Mouse (Mus musculus): ENCODE measurements at regions not wholly inside any gene's neighbourhood (a gene's known extent, or its start where the extent isn't known, plus 50 kb on each side); places are given as distances from the start of the nearest gene placed in this dataset.

- in situ Hi-C loops (cut with MboI, MseI) = loop anchor here (10.0 kb wide), 1 partner anchor 572 kb away; no protein-coding TSS in a partner anchor
Measured at GRCm38 (mm10) chr12:26903073-26903893, 434.3 kb downstream of the Cmpk2 start.

- in situ Hi-C loops (cut with MboI, MseI) = no loop called here
Measured at GRCm38 (mm10) chr12:26891190-26891589, 422.2 kb downstream of the Cmpk2 start.

GRCm38 (mm10) chr12:26886635-26887014 is 417.6 kb downstream of the Cmpk2 start:
- in situ Hi-C loops (cut with MboI, MseI) = no loop called here

GRCm38 (mm10) chr12:26885831-26886634 is 417.0 kb downstream of the Cmpk2 start:
- in situ Hi-C loops (cut with MboI, MseI) = no loop called here

- in situ Hi-C loops (cut with MboI, MseI) = no loop called here
Measured at GRCm38 (mm10) chr12:26885083-26885482, 416.1 kb downstream of the Cmpk2 start.

- in situ Hi-C loops (cut with MboI, MseI) = no loop called here
Measured at GRCm38 (mm10) chr12:26884156-26884555, 415.2 kb downstream of the Cmpk2 start.

- in situ Hi-C loops (cut with MboI, MseI) = no loop called here
Measured at GRCm38 (mm10) chr12:26877691-26878121, 408.7 kb downstream of the Cmpk2 start.

- in situ Hi-C loops (cut with MboI, MseI) = no loop called here
Measured at GRCm38 (mm10) chr12:26877284-26877683, 408.3 kb downstream of the Cmpk2 start.

GRCm38 (mm10) chr12:26872466-26872865 is 403.5 kb downstream of the Cmpk2 start:
- in situ Hi-C loops (cut with MboI, MseI) = no loop called here

- in situ Hi-C loops (cut with MboI, MseI) = loop anchor here (10.0 kb wide), 1 partner anchor 607 kb away; no protein-coding TSS in a partner anchor
Measured at GRCm38 (mm10) chr12:26867731-26868130, 398.7 kb downstream of the Cmpk2 start.

- in situ Hi-C loops (cut with MboI, MseI) = no loop called here
Measured at GRCm38 (mm10) chr12:26855091-26855516, 386.1 kb downstream of the Cmpk2 start.

- in situ Hi-C loops (cut with MboI, MseI) = no loop called here
Measured at GRCm38 (mm10) chr12:26844917-26845316, 375.9 kb downstream of the Cmpk2 start.

GRCm38 (mm10) chr12:26842696-26843095 is 373.7 kb downstream of the Cmpk2 start:
- in situ Hi-C loops (cut with MboI, MseI) = no loop called here

- in situ Hi-C loops (cut with MboI, MseI) = no loop called here
Measured at GRCm38 (mm10) chr12:26821257-26821968, 352.4 kb downstream of the Cmpk2 start.

GRCm38 (mm10) chr12:26817866-26818265 is 348.9 kb downstream of the Cmpk2 start:
- in situ Hi-C loops (cut with MboI, MseI) = no loop called here

GRCm38 (mm10) chr12:26815771-26816170 is 346.8 kb downstream of the Cmpk2 start:
- in situ Hi-C loops (cut with MboI, MseI) = no loop called here

- in situ Hi-C loops (cut with MboI, MseI) = no loop called here
Measured at GRCm38 (mm10) chr12:26810565-26811177, 341.7 kb downstream of the Cmpk2 start.

GRCm38 (mm10) chr12:26809670-26810069 is 340.7 kb downstream of the Cmpk2 start:
- in situ Hi-C loops (cut with MboI, MseI) = loop anchor here (10.0 kb wide), 1 partner anchor 445 kb away; no protein-coding TSS in a partner anchor

- in situ Hi-C loops (cut with MboI, MseI) = loop anchor here (10.0 kb wide), 1 partner anchor 438 kb away; no protein-coding TSS in a partner anchor
Measured at GRCm38 (mm10) chr12:26802542-26802941, 333.5 kb downstream of the Cmpk2 start.

- in situ Hi-C loops (cut with MboI, MseI) = no loop called here
Measured at GRCm38 (mm10) chr12:26799310-26799709, 330.3 kb downstream of the Cmpk2 start.

GRCm38 (mm10) chr12:26796367-26796766 is 327.4 kb downstream of the Cmpk2 start:
- in situ Hi-C loops (cut with MboI, MseI) = no loop called here
